Mouse (Mus musculus) thymus, postnatal 14 days (tissue): Measurements from ENCODE around the gene Slc13a1.

Source experiments
- DNase-seq: peaks from one replicate; pipeline ENCODE4 v3.0.0; 2021

Slc13a1 gene

GRCm38 (mm10) chr6:24072804-24073203 lies 95.1 kb downstream of the Slc13a1 start:
- no peak for DNase-seq

DNA sequence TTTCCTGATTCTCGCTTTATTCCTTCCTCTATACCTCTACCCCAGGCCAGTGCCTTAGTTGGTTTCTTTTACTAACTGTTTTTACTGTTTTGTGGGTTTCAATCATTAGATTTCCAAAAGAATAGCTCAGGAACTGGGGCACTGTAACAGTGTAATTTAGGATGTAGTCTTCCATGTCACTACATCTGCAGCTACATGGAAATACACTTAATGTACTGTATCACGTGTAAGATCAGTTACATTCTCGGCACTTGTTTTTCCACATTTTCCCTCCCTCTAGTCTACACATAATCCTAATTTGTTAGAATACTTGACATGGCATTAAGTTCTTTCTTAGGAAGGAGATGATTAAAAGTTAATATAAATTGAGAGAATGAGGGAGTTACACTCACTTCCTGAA lies 108.1 kb downstream of the Slc13a1 start:
- DNase-seq, result no peak

DNA sequence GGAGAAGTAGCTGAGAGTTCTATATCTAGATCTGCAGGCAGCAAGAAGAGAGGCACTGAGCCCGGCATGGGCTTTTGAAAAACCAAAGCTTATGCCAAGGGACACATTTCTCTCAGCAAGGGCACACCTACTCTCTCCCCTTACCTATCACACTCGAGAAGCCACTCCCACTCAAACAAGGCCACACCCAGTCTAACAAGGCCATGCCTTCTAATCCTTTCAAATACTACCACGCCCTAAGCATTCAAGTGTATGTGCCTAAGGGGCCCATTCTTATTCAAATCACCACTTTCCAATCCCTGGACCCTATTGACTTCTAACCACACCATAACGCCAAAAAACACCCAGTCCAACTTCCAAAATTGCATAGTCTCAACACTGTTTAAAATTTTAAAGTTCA lies 112.8 kb downstream of the Slc13a1 start:
- no peak for DNase-seq

DNA sequence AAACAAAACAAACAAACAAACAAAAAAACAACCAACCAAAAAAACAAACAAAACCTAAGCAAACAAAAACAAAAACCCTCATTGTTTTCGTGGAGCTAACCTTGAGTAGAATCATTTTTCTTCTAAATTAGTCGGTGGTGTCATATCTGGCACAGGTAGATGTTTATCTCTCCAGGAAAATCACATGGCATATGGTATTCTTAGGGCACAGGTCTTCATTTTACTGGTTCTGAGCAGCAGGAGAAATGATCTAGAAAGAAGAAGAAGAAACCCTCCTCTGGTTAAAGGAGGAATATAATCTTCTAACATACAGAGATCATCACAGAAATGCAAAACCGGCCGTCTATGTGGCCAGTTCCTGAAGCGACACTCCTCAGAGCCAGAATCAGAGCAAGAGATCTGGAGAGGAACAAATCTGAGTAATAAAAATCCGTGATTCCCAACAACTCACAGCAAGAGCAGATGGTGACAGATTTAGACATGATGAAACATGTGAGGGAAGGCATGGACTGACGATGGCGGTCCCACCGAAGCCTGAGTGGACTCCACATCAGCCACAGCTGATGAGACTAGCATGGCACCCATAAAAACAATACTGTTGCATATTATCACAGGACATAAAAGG lies 113.7 kb downstream of the Slc13a1 start:
- no peak for DNase-seq

DNA sequence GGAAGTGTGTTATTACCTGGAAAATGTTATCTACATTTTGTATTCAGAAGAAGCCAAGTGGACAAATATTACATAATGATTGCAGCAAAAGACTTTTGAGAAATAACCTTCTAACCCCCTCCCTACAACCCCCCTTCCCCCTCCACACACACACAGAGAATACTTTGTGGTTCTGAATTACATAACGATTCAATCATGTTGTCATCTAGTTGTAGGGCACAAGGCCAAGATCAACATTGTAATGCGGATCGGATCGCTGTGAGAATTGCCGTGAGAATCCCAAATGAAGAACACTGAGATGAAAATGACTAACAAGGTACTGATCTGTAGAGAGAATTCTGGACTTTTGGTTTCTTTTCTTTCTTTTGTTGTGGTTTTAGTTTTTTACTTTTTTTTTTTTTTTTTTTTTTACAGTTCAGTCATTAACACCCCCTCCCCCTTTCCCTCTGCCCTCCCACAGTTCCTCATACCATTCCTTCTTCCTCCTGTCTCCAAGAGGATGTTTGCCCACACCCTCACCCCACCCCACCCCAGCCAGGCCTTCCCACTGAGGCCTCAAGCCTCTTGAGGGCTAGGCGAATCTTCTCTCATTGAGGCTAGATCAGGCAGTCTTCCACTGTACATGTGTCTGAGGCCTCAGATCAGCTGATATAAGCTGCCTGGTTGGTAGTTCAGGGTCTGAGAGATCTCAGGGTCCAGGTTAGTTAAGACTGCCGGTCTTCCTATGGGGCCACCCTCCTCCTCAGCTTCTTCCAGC lies 120.7 kb downstream of the Slc13a1 start:
- no peak for DNase-seq

GRCm38 (mm10) chr6:24043496-24043895 lies 124.4 kb downstream of the Slc13a1 start:
- DNase-seq, result no peak
